Comparison of ENCODE assay signal across 9 mouse cellular contexts in the genomic region with DNA sequence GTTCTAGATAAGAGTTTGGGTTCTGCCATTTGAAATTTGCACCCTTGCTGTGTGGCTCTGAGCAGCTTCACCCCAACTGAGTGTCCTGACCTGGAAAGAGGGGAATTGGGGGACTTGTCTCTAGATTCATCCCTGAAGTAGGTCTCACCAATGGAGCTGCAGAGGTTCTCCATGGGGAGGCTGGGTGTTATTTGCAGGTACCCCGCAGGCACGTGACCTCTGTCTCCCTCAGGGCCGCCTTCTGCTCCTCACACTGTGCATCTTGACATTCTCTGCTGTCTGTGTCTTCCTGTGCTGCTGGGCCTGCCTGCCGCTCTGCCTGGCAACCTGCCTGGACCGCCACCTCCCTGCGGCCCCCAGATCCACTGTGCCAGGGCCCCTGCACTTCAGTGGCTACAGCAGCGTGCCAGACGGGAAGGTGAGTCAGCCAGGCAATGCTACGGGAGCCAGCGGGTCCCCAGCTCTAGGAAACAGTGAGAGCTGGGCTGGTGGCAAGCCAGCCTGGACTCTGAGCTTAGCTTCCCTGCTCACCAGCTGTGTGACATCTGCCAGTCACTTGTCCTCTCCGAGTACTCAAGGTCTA. TPM values are rescaled to one million over a fixed set of nuclear protein-coding genes. Genes with fewer than 3 reads are reported as not detected.
DNase-seq lines count a peak whose midpoint lies in the region; ATAC-seq and TF ChIP-seq lines count a peak whose summit lies in the region.
"Had no signal": no experiment of that assay in that cellular context is flagged by ENCODE, and none has a peak within 500 bp of the region (broad histone marks: within the 10 kb centered on the region; RNA-seq: fewer than 3 reads in every experiment).

No protein-coding gene starts in this region.

- peak overlapping the region; percentile 40; the same call in 1 of the 2 replicates for H3K27ac ChIP-seq in left cerebral cortex, adult 2 months
- peak overlapping the region; percentile 9; the same call in 1 of the 2 replicates for H3K27ac ChIP-seq in hindbrain, embryonic 16.5 days (ENCODE audit: low read depth, low read length)
- H3K27ac ChIP-seq: limb, embryonic 12.5 days had no signal

- peak; percentile 12; the same call in 1 of the 2 replicates for ATAC-seq in hindbrain, embryonic 16.5 days
- ATAC-seq in megakaryocyte progenitor cell, adult 5-6 weeks (replicated peaks; ENCODE audit: poor library complexity) = no peak
- ATAC-seq in monocyte, adult 5-6 weeks (replicated peaks; ENCODE audit: insufficient number of reproducible peaks, low FRiP score, low TSS enrichment, poor library complexity, severe bottlenecking) = no peak

- peaks cover 21% of the 10 kb centered on the region for H3K4me1 ChIP-seq in hindbrain, embryonic 16.5 days (ENCODE audit: control insufficient read depth, insufficient read depth, low read depth, low read length)

- no peaks in the 10 kb centered on the region for H3K36me3 ChIP-seq in hindbrain, embryonic 16.5 days (ENCODE audit: control insufficient read depth, insufficient read depth, low read length)

- H3K9me3 ChIP-seq in hindbrain, embryonic 16.5 days (ENCODE audit: control insufficient read depth, low read length) = no peaks in the 10 kb centered on the region
- H3K9me3 ChIP-seq: limb, embryonic 12.5 days had no signal

- intact Hi-C loops in left cerebral cortex, adult 2 months (cut with DNase I) = no loop called here

- WGBS in hindbrain, embryonic 16.5 days = 54% methylated on average over 11 of the region's 11 CpGs

- H3K4me3 ChIP-seq in left cerebral cortex, adult 2 months = peak overlapping the region; percentile 31
- H3K4me3 ChIP-seq in hindbrain, embryonic 16.5 days (ENCODE audit: low read length) = no peak overlapping the region
- H3K4me3 ChIP-seq: limb, embryonic 12.5 days had no signal

- no peaks in the 10 kb centered on the region for H3K27me3 ChIP-seq in hindbrain, embryonic 16.5 days (replicated peaks; ENCODE audit: control insufficient read depth, insufficient read depth, low read length)
- H3K27me3 ChIP-seq: limb, embryonic 12.5 days had no signal

- peak overlapping the region; percentile 21; the same call in 1 of the 2 replicates for H3K4me2 ChIP-seq in hindbrain, embryonic 16.5 days (ENCODE audit: low read length)
- H3K4me2 ChIP-seq: limb, embryonic 12.5 days had no signal

- H3K9ac ChIP-seq in hindbrain, embryonic 16.5 days (ENCODE audit: low read depth, low read length) = 0 out of 2 replicates have a peak overlapping the region, but pooled peaks have one; percentile 21
- H3K9ac ChIP-seq: limb, embryonic 12.5 days had no signal

- no peak for TF ChIP-seq CTCF in left cerebral cortex, adult 2 months (IDR thresholded peaks at IDR 0.05)

- DNase-seq in left cerebral cortex, adult 2 months (ENCODE audit: extremely low spot score in 1 of 2, low spot score in 2 of 2) = peak; percentile 54 to 67
- DNase-seq in left cerebral cortex, adult 11 months (ENCODE audit: low spot score) = no peak
- DNase-seq in Muller cell, postnatal 12 days (ENCODE audit: inconsistent ontology term) = peak; percentile 86
- peak; percentile 87 for DNase-seq in cerebellum, adult 8-10 months
- DNase-seq in adipocyte (ENCODE audit: low spot score) = no peak

RNA-seq across cellular contexts. Expression of a gene that starts 2.4 kb away (rescaled TPM):
- total RNA-seq in left cerebral cortex, adult 2 months (2021) = 10 to 100 TPM; 37.2 to 38.0 TPM
- 49.6 and 54.3 TPM in 2 replicates for polyA plus RNA-seq in hindbrain, embryonic 16.5 days (2015; fragmentation: Nextera tagmentation; extraction: Ambion mirVana)
- 26.2 and 33.1 TPM in 2 replicates for total RNA-seq in megakaryocyte progenitor cell, adult 5-6 weeks (2015)
- 38.7 and 40.4 TPM in 2 replicates for total RNA-seq in megakaryocyte progenitor cell, adult 5-6 weeks (2017)
- total RNA-seq in monocyte, adult 5-6 weeks (2017) = 18.7 to 29.4 TPM (median 21.7 TPM) in 3 replicates

RNA-seq across cellular contexts. Expression of a gene that starts 10.2 kb away (rescaled TPM):
- 100 to 1,000 TPM; 122 to 133 TPM for total RNA-seq in left cerebral cortex, adult 2 months (2021)
- polyA plus RNA-seq in hindbrain, embryonic 16.5 days (2015; fragmentation: Nextera tagmentation; extraction: Ambion mirVana) = 29.5 and 35.4 TPM in 2 replicates
- 7.9 and 9.4 TPM in 2 replicates for total RNA-seq in megakaryocyte progenitor cell, adult 5-6 weeks (2015)
- 19.0 and 24.4 TPM in 2 replicates for total RNA-seq in megakaryocyte progenitor cell, adult 5-6 weeks (2017)
- total RNA-seq in monocyte, adult 5-6 weeks (2017) = 4.8 to 11.1 TPM (median 10.5 TPM) in 3 replicates

RNA-seq across cellular contexts. Expression of a gene that starts 13.8 kb away (rescaled TPM):
- total RNA-seq in left cerebral cortex, adult 2 months (2021) = 1 to 10 TPM in 1 of 2 experiments, under 1 TPM in 1; 0.75 to 1.1 TPM
- 0.72 and 1.6 TPM in 2 replicates for polyA plus RNA-seq in hindbrain, embryonic 16.5 days (2015; fragmentation: Nextera tagmentation; extraction: Ambion mirVana)
- total RNA-seq in megakaryocyte progenitor cell, adult 5-6 weeks (2015) = not detected in 2 replicates
- not detected in 2 replicates for total RNA-seq in megakaryocyte progenitor cell, adult 5-6 weeks (2017)
- total RNA-seq in monocyte, adult 5-6 weeks (2017) = not detected in 3 replicates
- polyA plus RNA-seq: limb, embryonic 12.5 days had no signal

RNA-seq across cellular contexts. Expression of a gene that starts 14.7 kb away (rescaled TPM):
- total RNA-seq in left cerebral cortex, adult 2 months (2021) = 10 to 100 TPM; 10.1 to 14.1 TPM
- 16.9 and 20.4 TPM in 2 replicates for polyA plus RNA-seq in hindbrain, embryonic 16.5 days (2015; fragmentation: Nextera tagmentation; extraction: Ambion mirVana)
- total RNA-seq in megakaryocyte progenitor cell, adult 5-6 weeks (2015) = not detected in 2 replicates
- total RNA-seq in megakaryocyte progenitor cell, adult 5-6 weeks (2017) = not detected in 2 replicates
- total RNA-seq in monocyte, adult 5-6 weeks (2017) = 2.5 TPM in 1 of 3 replicates, not detected in the others

RNA-seq across cellular contexts. Expression of a gene that starts 18.6 kb away (rescaled TPM):
- total RNA-seq in left cerebral cortex, adult 2 months (2021) = 10 to 100 TPM; 79.4 to 82.6 TPM
- polyA plus RNA-seq in hindbrain, embryonic 16.5 days (2015; fragmentation: Nextera tagmentation; extraction: Ambion mirVana) = 142 and 150 TPM in 2 replicates
- total RNA-seq in megakaryocyte progenitor cell, adult 5-6 weeks (2015) = 76.6 and 87.2 TPM in 2 replicates
- 26.5 and 32.3 TPM in 2 replicates for total RNA-seq in megakaryocyte progenitor cell, adult 5-6 weeks (2017)
- total RNA-seq in monocyte, adult 5-6 weeks (2017) = 17.1 to 48.6 TPM (median 38.2 TPM) in 3 replicates

Comparison
In these comparisons a context has a peak if more than half of its experiments do, and no peak if none do; other contexts are left out.
1. DNase-seq: peak in left cerebral cortex, adult 2 months (2 of 2), Muller cell, postnatal 12 days (single experiment) and cerebellum, adult 8-10 months (single experiment); none in left cerebral cortex, adult 11 months (single experiment) and adipocyte (single experiment).
2. RNA of a gene that starts 10.2 kb away (total RNA-seq): 122 to 133 TPM in left cerebral cortex, adult 2 months; 7.9 to 24.4 TPM in megakaryocyte progenitor cell, adult 5-6 weeks and 4.8 to 11.1 TPM in monocyte, adult 5-6 weeks; every median in the first group is over 4 times any median in the second.